Mouse (Mus musculus) left cerebral cortex, adult 18-20 months (tissue): ENCODE results near the gene Zbtb16. TPM values are rescaled to one million over a fixed set of nuclear protein-coding genes. Genes with fewer than 3 reads are reported as not detected.

Experiments
- DNase-seq, 2 experiments: peaks; one replicate each; pipeline ENCODE4 v3.0.0; 2021 to 2022; ENCODE audit warnings: low spot score in 2 of 2, mixed read lengths in 1 of 2
- total RNA-seq, 2 experiments: library from RNA; stranded (reverse); gene quantifications; 2 replicates each; pipeline ENCODE4 v1.2.3; 2021

The Zbtb16 gene
- total RNA-seq, 2 experiments from 2014 or later: 63.6 to 86.3 TPM

DNA sequence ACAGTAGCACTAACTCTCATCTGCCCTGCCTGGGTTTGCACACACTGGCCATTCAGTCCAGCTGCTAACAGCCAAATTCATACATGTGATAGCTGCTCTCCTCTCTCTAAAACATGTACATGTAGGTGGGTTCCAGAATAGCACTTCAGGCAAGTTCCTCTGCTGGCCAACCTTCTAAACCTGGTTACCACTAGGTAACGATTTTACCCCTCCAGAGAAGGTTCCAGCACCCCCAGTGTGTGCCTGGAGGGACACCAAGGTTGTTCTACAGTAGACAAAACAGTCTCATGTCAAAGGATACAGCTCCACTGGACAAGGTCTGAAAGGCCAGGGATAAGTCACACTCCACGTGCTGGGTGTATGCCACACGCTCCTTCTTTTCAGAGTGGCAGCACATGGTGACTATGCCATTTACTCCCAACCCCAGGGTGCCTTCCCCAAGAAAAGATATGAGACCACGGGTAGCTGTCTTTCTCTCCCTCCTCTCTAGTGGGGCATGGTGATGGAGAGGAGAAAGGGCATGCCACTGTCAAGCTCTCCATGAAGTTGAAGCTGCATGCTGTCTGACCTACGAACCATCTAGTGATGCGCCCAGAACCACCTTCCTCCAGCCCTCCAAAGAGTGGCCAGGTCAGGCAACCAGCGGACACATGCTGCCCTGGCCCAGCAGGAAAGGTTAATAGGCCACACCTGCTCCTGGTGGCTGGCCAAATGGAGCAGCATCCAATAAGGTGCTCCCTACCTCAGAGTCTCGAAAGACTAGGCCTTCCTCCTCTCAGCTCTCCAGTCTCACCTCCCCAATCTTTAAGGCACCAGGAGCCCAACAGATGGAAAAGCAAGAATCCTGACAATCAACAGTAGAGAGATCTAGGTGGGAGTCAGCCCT lies 104.1 kb downstream of the Zbtb16 start:
- DNase-seq: no peak

DNA sequence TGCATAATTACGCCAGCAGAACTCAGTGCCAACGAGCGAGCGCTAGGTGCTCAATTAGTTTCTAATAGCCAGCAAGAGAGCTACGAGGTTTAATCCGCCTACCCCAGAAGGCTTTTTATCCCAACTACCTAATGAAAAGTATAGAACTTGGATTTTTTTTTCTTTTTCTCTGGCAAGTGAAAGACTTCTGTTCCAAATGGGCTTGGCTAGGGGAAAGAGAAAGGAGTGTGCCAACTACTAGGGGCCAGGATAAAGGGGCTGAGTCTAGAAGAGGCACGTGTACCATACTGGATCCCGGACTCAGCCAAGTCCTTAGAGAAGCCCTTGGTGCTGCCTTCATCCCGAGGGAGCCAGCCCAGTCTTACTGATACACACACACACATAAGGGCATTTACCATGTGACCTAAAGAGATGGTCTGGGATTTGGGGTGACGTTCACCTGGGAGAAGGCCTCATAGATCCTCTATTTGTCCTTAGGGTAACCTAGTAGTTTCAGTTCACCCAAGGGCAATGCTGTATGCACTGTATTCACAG lies 105.5 kb downstream of the Zbtb16 start:
- no peak for DNase-seq

DNA sequence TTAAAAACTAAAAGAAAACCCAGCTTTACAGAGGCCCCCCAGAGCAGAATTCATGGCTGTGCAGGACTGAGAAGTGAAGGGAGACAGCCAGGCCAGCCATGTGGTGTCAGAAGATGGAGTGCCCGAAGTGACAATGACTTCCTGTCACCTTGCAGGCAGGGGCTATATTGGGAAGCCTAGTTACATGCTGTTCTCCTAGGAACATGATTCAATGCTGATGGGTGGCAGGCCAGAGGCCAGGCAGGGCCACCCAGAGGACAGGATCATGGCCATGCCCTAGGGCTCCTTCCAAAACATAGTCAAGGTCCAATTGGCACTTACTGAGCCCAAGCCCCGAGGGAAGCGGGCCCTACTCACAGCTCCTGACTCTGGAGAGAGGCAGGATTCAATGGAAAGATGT lies 106.6 kb downstream of the Zbtb16 start:
- no peak for DNase-seq

DNA sequence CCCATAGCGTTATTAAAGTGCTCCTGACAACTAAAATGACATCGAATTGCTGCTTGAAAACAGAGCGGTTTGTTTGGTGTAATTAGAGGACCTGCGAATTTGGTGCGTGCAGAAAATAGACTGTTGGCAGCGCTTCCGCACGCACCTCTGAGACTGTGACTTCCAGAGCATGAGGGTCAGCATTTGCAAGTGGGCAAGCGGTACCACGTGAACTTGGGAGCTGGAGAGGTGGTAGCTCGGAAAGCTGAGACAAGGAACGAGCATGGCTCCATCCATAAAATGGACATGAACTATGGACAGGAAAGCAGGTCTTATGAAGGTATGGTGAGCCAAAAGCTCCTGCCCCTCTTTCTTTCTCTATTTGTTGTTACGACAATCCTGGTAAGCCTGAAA lies 107.3 kb downstream of the Zbtb16 start:
- DNase-seq: no peak

DNA sequence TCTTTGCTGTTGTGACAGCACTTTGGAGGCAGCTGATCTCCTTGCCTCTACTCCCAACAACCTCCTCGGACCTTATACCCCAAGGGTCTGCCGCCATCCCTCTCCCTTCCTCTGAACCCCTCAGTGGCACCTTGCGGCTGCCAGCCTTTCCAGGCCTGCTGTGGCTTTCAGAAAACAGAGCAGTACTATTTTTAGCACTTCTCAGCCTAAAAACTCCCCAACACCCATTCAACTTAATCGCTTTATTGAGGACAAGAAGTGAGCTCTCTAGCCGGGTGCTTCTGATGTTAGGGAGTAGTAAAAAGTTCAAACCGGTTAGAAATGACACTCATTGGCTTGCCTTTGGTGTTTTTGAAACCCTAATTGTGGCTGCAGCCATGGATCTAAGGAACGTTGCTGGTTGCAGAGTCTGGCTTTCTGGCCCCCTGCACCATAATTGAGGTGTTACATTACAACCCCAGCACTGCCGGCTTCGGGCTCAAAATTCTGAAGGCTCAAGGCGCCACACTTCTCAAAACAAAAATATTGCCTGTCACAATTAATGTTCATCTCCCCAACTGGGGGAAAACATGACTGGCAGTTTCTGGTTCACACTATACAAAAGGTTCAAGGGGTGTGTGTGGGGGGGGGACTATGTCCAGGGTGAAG lies 107.8 kb downstream of the Zbtb16 start:
- DNase-seq: no peak

DNA sequence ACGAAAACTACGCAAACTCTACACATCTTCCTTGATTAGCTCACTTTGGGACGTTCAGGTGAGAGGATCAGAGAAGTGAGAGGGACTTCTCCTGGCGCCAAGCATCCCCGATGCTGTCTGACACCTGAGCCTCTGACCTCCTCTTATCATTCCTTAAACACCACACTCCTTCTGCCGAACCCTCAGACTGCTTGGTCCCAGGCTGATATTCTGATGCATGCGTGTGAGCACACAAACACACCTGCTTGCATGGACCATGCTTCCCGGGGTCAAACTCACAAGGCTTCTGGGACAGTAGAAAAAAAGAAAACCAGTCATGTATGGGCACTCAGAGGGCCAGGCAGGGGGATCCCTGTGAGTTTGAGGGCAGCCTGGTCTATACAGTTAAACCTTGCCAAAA lies 109.7 kb downstream of the Zbtb16 start:
- DNase-seq: no peak

DNA sequence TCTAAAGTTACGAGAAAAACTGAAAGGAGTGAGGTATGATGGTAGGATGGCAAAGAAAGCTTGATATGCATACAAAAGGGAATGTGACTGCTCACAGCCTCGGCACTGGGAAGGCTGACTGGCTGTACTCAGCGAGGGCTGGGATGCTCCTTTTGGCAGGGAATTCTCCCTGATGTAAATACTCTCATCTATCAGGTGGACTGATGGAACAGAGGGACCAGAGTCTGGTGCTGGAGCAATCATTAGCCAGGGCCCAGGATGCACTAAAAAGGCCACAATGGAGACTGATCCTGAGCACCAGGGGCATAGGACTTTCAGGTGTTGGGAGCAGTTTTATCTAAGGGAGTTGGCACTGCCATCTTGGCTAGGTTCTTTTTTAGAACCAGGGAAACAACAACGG lies 110.1 kb downstream of the Zbtb16 start:
- DNase-seq: no peak

DNA sequence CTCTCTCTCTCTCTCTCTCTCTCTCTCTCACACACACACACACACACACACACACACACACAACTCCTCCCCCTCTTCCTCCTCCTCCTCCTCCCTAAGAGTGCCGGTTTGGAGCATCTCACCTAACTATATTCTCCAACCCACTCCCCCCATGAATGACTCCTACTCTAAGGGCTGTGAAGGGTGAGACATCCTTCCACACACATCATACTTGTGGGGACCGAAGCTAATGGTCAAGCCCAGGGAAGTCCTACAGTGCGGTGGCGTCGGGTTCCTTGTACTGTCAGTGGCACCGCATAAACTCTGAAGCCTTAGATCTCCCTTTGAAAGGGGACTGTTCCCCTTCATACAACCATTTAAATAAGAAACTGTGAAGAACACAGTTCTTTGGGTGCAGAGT lies 110.9 kb downstream of the Zbtb16 start:
- no peak for DNase-seq

DNA sequence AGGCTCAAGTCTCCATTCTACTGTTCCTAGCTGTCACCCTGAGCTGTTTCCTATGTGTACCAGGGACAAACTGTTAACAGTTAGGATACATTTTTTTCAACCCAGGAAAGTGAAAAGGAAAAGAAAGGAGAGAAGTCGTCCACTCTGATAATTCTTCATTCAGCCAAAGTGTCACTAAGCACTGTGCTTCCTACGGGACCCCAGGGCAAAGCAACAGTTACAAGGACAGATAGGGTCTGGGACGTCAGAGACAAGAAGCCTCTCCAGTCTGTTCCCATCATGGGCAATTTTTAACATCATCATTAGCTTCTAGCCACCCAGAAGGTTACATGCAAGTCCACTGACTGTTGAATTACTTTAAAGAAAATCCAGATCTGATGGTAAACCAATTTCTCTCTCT lies 111.3 kb downstream of the Zbtb16 start:
- DNase-seq: no peak

DNA sequence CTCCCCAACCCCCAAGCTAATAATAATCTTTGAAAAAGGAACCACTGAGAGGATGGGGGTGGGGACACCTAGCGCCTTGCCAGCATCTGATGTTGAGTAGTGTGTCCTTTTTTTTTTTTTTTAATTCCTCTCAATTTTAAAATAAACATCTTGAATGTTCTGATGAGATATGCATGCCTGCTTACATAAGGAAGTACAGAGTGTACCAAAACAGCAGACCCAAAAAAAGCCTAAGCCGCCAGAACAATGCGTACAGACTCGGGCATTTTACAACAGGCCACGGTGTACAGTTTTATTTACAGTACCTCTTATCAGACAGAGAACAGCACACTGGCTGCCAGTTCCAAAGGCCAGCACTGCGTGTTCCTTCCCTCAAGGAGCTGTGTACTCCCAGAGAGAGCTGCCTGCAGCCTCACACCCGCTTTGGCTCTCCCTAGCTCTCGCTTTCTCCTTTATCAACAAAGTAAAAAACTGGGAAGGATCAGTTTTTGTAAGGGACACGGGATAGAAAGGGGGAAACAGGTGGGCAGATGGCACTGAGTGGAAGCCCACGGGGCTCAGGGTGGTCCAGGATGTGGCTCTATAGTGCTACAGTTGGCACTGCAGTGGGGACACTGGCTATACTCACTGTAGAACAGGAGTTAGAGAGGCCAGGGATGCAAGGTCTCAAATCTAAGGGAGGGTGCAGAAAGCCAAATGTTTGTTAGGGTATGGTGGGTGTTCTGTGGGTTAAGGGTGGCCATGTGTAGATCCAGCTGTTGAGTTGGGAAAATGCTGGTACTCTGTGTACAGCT lies 112.3 kb downstream of the Zbtb16 start:
- peak; percentile 81 to 90 for DNase-seq

DNA sequence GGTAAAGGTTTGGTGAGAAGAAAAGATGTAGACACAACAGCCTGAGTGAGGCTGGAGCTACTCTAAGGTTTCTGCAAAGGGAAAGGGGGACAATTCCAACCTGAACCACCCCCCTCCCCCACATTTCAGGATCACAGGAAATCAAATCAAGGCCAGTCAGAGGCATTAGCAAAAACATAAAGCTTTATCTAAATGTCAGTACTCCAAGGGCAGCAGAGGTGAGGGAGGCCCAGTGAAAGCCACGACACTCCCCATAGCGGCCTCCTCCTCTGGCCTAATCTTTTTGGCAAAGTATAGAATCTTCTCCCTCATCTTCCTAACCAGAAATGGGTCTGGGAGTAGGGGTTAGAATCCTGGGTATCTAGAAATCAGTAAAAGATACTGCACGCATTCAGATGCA lies 113.0 kb downstream of the Zbtb16 start:
- DNase-seq: no peak

DNA sequence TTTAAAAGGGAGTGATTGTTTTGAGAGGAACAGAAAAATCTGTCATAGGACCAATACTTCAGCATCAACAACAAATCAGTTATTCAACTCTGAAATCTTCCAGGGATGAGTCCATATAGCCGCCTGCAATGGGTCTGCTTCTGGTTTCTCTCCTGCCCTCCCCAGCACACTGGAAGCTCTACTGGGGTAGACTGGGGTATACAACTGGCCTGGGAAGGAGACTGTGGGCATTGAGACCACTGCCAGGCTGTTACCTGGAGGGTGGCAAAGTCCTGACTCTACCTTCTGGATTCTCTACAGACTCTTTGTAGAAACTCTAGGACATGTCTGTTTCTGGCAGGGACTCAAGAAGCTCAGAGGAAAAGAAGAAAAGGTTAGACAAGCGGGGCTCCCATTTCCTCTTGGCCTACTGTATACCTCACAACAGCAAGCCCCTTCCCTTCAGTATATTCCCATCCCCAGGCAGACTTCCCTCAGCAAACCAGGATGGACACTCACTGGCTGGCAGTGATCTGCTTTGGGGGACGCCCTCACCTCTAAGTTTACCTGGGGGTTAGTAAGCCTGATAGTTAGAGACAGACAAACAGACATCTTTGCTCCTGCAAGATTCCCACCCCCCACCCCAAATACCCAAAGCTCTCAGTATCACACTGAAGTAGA lies 113.6 kb downstream of the Zbtb16 start:
- DNase-seq: no peak

DNA sequence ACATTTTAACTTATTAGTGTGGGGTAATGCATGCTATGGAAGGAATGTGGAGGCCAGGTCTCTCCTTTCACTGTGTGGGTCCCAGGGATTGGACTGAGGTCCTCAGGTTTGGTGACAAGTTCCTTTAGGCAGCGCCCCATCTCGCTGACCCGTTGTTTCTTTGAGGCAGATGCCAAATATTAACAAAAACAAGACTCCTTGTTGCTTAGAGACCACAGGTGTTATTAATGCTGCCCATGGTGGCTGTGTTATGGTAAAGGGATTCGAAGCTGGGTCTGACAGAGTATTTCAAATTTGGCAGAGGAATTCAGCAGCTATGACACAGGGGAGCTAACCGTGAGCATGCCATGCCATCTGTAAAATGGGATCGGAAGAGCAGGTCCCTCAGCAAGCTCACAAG lies 114.4 kb downstream of the Zbtb16 start:
- DNase-seq: no peak

DNA sequence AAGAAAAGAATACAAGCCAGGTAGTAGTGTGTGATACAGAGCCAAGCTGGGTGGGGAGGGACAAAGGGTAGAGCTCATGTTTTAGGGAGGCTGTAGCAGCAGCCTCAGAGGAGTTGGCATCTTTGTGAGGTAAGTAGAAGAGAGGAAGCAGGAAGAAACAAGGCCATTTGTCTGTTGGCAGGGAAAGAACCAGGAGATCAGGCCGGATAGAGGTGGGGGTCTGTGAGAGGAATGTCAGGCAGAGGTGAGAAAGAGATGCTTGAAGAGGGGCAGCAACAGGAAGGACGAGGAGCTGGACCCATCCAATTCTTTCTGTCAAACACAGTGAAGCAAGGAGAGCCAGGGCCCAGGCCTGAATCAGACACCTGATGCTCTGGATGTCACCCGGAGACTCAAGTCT lies 114.8 kb downstream of the Zbtb16 start:
- DNase-seq: no peak

DNA sequence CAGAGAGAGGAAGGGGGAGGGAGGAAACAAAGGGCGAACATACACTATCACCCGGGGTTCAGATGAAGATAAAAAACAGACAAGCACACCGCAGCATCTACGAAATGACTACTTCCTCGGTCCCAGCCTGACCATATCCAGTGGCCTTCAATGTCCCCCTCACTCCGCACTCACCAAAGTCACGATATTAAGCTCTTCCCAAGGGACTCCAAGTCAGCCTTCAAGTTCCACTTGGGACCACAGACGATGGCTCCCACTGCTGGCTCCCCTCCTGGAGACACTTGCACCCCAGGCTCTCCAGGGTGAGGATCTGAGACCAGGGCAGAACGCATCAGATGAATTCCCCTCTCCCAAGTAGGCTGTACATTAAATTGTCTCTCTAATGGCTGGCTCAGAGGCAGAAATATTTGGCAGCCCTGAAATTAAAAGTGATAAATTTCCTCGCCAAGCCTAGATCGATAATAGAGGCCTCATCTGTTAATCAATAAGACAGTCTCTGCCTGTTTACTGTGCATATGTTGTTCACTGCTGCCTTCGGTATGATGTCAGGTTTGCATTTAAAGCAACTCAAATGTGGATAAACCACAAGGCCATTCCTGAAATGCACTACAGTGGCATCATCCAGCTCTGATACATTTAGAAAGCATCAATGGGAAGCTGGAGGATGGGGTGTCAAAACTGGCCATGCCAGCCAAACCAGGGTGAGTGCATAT lies 115.6 kb downstream of the Zbtb16 start:
- no peak for DNase-seq

DNA sequence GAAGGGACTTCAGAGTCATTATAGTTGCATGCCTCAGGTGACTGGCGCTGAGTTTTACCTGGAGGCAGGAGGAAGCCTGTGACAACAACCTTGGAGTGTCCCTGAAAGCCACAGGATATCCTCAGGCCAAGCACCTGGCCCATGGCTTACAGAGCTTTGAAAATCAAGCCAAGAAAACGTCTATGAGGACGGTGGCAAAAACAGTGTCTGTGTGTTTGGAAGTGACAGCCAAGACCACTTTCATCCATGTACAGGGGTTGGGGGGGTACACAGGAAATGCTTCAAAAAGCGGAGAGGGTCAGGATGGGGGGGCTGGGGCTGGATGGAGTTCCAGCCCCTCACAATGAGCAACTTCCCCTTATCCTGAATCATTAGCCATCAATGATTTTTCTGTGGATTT lies 116.4 kb downstream of the Zbtb16 start:
- DNase-seq: no peak

DNA sequence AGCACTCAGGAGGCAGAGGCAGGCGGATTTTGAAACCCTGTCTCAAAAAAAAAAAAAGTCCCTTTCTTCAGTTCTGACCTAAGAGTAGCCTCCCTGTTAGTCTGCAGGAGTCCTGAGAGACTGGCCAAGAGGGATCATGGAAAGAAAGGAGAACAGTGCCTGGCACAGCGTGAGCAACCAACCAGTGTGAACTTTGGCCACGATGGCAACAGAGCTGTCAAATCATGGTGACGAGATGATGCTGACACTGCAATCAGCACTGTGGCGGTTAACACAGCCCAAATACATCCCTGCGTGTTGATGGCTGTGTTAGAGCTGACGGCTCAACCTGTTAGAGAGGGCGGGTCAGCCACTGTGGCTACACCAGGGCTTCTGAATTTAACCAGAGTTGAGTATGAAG lies 119.5 kb downstream of the Zbtb16 start:
- no peak for DNase-seq

DNA sequence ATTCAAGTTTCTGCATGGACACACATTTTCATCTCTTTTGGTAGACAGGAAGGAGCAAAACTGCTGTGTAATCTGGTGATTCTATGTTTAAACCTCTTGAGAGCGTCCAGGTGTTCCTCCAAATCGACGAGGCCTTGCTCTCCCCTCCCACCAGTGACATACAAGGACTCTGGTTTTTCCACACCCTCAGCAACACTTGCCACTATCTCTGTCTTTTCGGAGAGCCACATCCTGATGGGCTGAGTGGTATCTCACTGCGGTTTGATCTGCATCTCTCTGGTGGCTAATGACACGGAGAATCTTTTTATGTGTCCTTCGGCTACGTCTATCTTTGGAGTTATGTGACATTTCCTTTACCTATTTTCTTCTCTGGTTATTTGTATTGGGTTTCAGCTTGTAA lies 121.0 kb downstream of the Zbtb16 start:
- DNase-seq: no peak

DNA sequence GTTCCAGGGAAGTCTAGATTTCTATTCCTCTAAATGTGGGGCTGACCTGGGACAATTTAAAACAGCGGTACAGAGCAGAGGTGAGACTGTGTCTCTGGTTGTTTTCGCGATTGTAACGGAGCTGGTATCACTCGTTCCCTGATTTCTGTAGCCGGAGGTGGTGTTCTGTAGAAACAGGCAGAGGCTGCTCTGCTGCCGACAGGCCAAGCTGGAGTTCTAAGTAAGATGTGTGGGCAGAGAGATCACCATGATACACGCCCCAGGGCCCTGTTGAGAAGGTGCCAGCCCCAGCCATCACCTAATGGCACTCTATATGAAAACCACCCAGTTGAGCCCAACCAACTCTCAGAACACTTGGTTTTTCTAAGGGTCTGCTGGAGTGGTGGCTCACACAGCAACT lies 122.2 kb downstream of the Zbtb16 start:
- no peak for DNase-seq

DNA sequence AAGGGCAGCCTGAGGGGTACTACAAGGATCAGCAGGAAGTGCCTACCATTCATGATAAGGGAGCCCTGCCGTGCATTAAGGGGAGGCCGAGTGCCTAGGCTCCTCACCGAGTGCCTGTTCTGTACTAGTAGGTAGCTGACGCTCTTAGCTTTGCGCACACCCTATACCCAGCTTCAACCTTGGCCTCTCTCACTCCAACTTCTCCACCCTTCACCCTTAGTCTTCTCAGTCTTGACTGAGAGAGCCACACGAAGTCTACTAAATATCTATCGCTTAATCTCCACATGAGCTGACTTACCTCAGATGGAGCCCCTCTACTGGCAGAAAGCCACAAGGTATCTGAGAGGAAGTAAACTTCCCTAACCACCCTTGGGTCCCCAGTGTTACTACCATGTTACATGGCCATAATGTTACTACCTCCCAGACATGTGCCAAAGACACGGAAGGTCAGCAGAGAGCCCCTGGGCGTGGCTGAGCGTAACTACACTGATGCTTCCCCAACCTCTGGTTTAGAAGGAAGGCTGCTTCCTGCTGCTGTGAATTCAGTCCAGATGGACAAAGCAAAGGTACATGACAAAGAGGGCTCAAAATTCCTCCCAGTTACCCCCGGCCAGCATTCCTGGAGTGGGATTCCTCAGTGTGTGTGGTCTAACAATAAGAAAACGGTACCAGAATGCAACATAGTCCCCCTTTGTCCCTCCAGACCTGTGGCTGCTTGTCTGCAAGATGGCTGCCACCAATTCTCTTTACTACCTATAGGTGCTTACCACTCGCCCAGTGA lies 122.8 kb downstream of the Zbtb16 start:
- DNase-seq: no peak
